Mouse (Mus musculus) Patski (cell line): ENCODE data around the gene Mgat4b. TPM values are rescaled to one million over a fixed set of nuclear protein-coding genes. Genes with fewer than 3 reads are reported as not detected.

Source experiments
- ATAC-seq: fragments of 100-300 bp; one replicate; pipeline ENCODE4 v1.8.0; 2021
- CTCF ChIA-PET: fragments of 350-600 bp; sonication (Branson Sonifier 250); formaldehyde crosslinking; loops from one replicate; lab custom pipeline; 2022; ENCODE audit warnings: inconsistent platforms; lab: Charles Lee
- POLR2A ChIA-PET: fragments of 350-600 bp; sonication (Branson Sonifier 250); formaldehyde crosslinking; loops from one replicate; lab custom pipeline; 2022; ENCODE audit warnings: antibody characterized with exemption, inconsistent platforms; lab: Charles Lee
- DNase-seq: peaks from one replicate; pipeline ENCODE4 v3.0.0-alpha.2; 2011; ENCODE audit warnings: low read depth, low spot score
- H3K27me3 ChIP-seq: fragments of 371-371 bp; one replicate; pipeline ENCODE4 v1.5.1; 2021
- CTCF ChIP-seq: fragments of 100-300 bp; IDR thresholded peaks from one replicate; pipeline ENCODE4 v1.5.1; 2021
- in situ Hi-C: fragments of 300-500 bp; cut with MboI; formaldehyde crosslinking; loops from 3 replicates; pipeline ENCODE4 v1.11.1; 2018; ENCODE audit warnings: low pct_unique_long_range_greater_than_20kb, mixed read lengths
- polyA plus RNA-seq: library from polyadenylated mRNA; unstranded; gene quantifications from one replicate; pipeline ENCODE4 v1.2.3, GENCODE M21; 2021

The Mgat4b gene
- polyA plus RNA-seq, 1 experiment from 2014 or later, result 200 TPM

GRCm38 (mm10) chr11:50277025-50277424 is 66.3 kb downstream of the Mgat4b start:
- no peak for DNase-seq
- no peak for ATAC-seq
- CTCF ChIA-PET, result interaction anchor here (1.6 to 1.8 kb wide), 2 partner anchors 10 to 11 kb away, joined by 5 to 6 read pairs; no protein-coding TSS in a partner anchor
- no peaks in the 10 kb centered on the region for H3K27me3 ChIP-seq
- TF ChIP-seq CTCF, result peak; percentile 39
- POLR2A ChIA-PET, result no interaction called here
- in situ Hi-C loops, result loop anchor here (5.0 kb wide), 1 partner anchor 100 kb away; the partner anchor contains the start of gene Hnrnph1

GRCm38 (mm10) chr11:50277706-50278105 is 67.0 kb downstream of the Mgat4b start:
- CTCF ChIA-PET, result interaction anchor here (1.3 to 1.8 kb wide), 3 partner anchors 9 to 16 kb away, joined by 5 to 6 read pairs (median 6); no protein-coding TSS in a partner anchor
- H3K27me3 ChIP-seq, result no peaks in the 10 kb centered on the region
- in situ Hi-C loops, result loop anchor here (5.0 kb wide), 1 partner anchor 100 kb away; the partner anchor contains the start of gene Hnrnph1
- POLR2A ChIA-PET, result interaction anchor here (1.2 kb wide), 1 partner anchor 10 kb away, joined by 4 read pairs; no protein-coding TSS in a partner anchor
- TF ChIP-seq CTCF, result no peak
- no peak for DNase-seq
- ATAC-seq, result no peak

DNA sequence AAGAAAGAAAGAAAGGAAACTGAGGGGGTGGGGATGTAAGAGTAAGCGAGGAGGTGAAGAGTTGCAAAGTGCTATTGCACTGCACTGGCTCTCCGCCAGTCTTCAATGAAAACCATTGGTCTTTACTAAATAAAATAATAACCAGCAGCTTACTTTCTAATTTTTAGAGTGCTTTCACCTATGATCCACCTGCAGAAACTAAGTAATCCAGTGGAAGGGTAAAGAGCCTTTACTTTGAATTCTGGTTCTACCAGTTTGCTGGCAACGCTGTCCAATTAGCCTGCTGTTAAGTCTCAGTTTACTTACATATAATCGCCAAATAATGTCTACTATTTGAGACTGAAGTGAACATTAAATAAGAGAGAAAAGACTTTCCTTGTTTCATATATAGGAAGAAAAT is 68.3 kb downstream of the Mgat4b start:
- no peak for DNase-seq
- ATAC-seq, result no peak
- H3K27me3 ChIP-seq, result no peaks in the 10 kb centered on the region
- in situ Hi-C loops, result loop anchor here (5.0 kb wide), 1 partner anchor 98 kb away; the partner anchor contains the start of gene Hnrnph1
- ChIA-PET POLR2A (no interaction called here), CTCF (no interaction called here)
- no peak for TF ChIP-seq CTCF

- ATAC-seq (no peak), DNase-seq (no peak)
- H3K27me3 ChIP-seq, result no peaks in the 10 kb centered on the region
- in situ Hi-C loops, result no loop called here
- CTCF ChIA-PET, result no interaction called here
- TF ChIP-seq CTCF, result no peak
- POLR2A ChIA-PET, result no interaction called here
Measured at GRCm38 (mm10) chr11:50280053-50280452, 69.4 kb downstream of the Mgat4b start.

Other genes starting within 250 kb of the Mgat4b start
- gene Rnf130, start 185.5 kb upstream of the Mgat4b start, polyA plus RNA-seq, result 104 TPM
- 90.9 TPM for gene Tbc1d9b, start 79.5 kb upstream of the Mgat4b start, polyA plus RNA-seq
- 5.9 TPM for gene Mrnip, start 36.4 kb upstream of the Mgat4b start, polyA plus RNA-seq
- 530 TPM for gene Sqstm1, start 63 bp upstream of the Mgat4b start, polyA plus RNA-seq
- gene Ltc4s, start 27.7 kb downstream of the Mgat4b start, polyA plus RNA-seq, result not detected
- gene Maml1, start 81.4 kb downstream of the Mgat4b start, polyA plus RNA-seq, result 21.5 TPM
- gene Canx, start 114.8 kb downstream of the Mgat4b start, polyA plus RNA-seq, result 801 TPM
- not detected for gene Cby3, start 143.6 kb downstream of the Mgat4b start, polyA plus RNA-seq
- 503 TPM for gene Hnrnph1, start 166.1 kb downstream of the Mgat4b start, polyA plus RNA-seq
- gene Rufy1, start 220.2 kb downstream of the Mgat4b start, polyA plus RNA-seq, result 35.8 TPM